Mouse (Mus musculus) lung, adult 18-20 months (tissue): Measurements from ENCODE around the gene Zfp710.
A peak's percentile ranks its signal among the peaks of the same experiment; 100 is the strongest.
"Not testable (repeated sequence)": the region's sequence is repeated elsewhere in the genome, so short reads cannot be mapped to it uniquely, and the experiment has no call there.

Source experiments
- DNase-seq, 2 experiments: peaks; one replicate each; pipeline ENCODE4 v3.0.0; 2022; ENCODE audit warnings: mixed read lengths in 2 of 2

Gene Zfp710

DNA sequence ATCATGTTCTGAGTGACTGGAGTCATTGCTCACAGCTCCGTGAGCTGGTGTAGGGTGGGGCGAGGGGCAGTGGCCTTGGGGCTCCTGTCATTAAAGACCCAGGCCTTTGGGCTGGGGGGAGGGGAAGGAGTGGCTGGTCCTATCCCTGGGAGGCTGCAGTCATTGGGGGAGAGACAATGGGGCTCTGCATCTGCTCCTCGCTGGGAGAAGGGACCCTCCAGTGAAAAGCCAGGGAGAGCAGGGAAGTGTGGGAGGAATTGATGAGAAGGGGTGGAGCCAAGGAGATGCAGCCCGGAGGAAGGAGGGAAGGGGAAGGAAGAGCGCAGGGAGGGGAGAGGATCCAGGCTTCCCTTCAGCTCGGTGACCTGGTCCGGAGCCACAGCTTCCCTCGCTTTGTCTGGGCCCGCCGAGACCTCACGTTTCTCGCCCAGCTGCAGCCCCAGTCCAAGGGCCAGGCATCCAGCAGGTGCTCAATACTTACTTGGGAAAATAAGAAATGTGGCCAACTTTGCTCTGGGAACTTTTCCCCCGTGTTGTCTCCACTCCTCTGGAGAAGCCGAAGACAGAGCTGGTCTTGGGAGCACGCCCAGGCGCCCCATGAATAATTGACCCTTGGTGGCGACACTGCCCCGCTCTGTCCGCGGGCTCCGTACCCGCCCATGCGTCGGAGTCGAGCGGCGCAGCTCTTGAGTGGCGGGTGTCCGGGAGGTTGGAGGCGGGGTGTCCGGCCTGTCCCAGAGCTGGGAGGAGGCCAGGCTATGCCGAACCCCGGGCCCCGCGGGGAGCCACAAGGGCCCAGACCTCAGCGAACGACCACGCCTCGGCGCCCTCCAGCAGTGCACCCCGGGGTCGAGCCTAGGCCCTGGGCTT is at the start of gene Zfp710:
Gene Zfp710 (plus strand): TSS at position 294 of the 870 bp plus-strand sequence.
- DNase-seq, result peak; percentile 93 to 95

GRCm38 (mm10) chr7:79975316-79975715 is 49.3 kb upstream of the Zfp710 start:
- DNase-seq, result no peak

DNA sequence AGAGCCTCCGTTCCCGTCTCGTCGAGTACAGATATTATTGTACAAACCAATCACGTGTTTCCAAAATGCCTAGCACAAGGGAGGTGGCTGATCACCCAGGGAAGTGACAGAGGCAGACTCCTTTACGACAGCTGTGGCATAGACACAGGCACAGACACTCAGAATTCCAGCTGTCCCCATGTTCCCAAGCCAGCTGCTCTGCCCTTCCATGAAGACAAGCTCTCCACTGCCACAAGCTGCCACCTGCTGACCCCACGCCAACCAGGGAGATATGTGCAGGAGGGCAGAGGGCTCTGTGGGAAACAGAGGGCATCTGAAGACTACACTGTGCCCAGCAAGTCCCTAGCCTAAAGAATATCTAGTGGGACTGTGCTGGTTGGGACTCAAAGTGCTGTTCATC is 37.9 kb upstream of the Zfp710 start:
- DNase-seq, result no peak

- no peak for DNase-seq
These were observed 36.9 kb upstream of the Zfp710 start for GRCm38 (mm10) chr7:79987745-79988144.

- DNase-seq, result not testable (repeated sequence)
These were observed 36.1 kb upstream of the Zfp710 start for GRCm38 (mm10) chr7:79988466-79988865.

- peak; percentile 51 to 60 for DNase-seq
These were observed 30.1 kb upstream of the Zfp710 start for GRCm38 (mm10) chr7:79994476-79994875.

- DNase-seq, result no peak
These were observed 26.9 kb upstream of the Zfp710 start for GRCm38 (mm10) chr7:79997761-79998160.

GRCm38 (mm10) chr7:80002353-80003055 is 22.1 kb upstream of the Zfp710 start:
- DNase-seq, result no peak

DNA sequence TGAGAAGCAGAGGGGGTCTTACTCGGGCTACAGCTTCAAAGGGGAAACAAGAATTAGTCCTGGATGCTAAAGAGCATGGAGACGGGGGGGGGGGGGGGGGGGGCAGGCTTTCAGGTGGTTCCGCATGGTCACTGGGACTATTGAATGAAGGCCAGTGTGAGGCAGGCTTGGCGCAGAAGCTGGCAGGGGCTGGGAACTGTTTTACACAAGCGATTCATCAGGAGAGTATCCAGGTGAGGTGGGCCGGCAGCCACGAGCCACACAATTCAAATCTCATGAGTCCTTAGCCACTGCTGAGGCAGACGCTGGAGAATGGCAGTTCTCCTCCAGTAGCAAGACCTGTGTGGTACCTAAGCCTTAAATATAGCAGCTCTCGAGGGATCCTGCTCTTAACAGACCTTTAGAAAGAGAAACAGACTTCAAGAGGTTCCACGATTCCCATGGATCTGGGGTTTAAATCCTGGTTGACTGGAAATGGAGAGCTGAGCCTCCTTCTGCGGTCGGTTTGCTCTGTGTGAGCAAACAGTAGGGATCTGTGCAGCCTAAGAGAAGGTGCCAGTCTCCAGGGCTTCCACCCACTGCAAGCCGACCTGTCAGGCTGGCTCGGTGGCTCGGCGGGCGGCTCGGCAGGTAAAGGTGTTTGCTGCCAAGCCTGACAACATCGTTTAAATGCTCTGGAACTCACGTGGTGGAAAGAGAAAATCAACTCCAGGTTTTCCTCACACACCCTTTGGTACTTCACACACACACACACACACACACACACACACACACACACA is 19.6 kb upstream of the Zfp710 start:
- peak; percentile 25 to 51 for DNase-seq

GRCm38 (mm10) chr7:80010680-80011079 is 13.9 kb upstream of the Zfp710 start:
- no peak for DNase-seq

GRCm38 (mm10) chr7:80011470-80011869 is 13.1 kb upstream of the Zfp710 start:
- DNase-seq, result peak; percentile 34 to 45

- peak; percentile 52 to 66 for DNase-seq
These were observed 10.6 kb upstream of the Zfp710 start for GRCm38 (mm10) chr7:80013884-80014550.

- DNase-seq, result no peak
These were observed 9.5 kb upstream of the Zfp710 start for GRCm38 (mm10) chr7:80014826-80015755.

GRCm38 (mm10) chr7:80018506-80019452 is 5.8 kb upstream of the Zfp710 start:
- no peak for DNase-seq

GRCm38 (mm10) chr7:80023621-80024435 is 786 bp upstream of the Zfp710 start:
- peak; percentile 38 to 40 for DNase-seq

DNA sequence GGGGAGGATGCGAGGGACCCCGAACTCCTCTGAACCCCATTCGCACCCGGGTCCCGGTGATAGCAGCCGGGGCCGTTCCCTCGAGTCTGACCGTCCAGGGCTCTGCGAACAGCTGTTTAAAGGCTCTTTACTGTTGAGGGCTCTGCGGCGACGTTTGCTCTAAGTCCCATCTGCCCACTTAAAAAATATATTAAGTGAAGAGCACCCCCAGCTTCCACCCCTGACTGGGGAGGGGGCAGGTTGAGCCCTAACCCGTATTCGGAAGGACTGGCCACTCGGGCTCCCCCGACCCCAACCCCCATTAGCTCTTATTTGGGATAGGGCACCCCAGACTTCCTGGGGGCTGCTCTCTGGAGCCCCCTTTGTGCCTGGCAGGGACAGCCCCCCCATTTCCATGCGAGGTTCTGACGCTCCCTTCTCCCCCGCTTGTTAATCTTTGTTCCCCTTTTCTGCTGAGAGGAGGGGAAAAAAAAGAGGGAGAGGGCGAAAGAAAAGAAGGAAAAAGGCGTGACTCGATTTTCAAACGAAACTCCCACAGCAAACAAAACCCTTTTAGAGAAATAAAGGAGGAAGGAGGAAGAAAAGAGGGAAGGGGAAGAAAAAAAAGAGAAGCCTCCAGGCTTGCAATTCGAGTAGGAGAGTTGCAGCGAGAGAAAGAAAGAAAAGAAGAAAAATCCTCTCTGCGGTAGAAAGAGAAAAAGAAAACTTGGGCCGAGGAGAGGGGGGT is 940 bp downstream of the Zfp710 start:
- no peak for DNase-seq

DNA sequence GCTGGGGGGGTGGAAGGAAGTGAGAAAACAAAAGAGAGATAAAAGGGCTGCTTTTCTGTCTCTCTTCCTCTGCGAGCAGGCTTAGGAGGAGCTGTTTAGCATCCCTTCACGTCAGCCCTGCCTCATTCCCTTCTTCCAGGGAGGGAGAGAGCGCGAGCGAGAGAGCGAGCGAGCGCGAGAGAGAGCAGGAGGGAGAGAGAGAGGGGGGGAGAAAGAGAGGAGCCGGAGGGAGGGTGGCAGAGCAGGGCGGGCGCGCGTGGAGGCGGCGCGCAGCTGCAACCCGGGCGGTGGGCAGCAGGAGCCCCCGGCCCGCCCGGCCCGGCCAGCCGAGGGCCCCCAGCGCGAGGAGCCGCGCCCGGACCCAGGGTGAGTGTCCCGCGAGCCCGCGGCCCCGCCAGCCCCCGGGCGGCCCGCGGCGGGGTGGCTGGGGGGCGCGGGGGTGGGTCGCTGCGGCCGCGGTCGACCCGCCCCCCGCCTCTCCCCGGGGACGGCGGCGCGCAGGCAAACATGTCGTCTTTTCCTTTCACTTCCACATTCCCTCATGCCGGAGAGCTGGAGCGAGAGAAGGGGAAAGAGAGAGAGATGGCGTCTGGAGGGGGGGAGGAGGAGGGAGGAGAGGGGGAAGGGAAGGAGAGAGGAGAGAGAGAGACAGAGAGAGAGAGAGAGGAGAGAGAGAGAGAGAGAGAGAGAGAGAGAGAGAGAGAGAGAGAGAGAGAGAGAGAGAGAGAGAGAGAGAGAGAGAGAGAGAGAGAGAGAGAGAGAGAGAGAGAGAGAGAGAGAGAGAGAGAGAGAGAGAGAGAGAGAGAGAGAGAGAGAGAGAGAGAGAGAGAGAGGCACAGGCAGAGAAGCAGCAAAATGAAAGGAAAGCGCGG is 1.7 kb downstream of the Zfp710 start:
- DNase-seq, result peak; percentile 36 to 54
